Mouse (Mus musculus) ES-Bruce4 (cell line): Measurements from ENCODE around the gene Ttpal.

ENCODE experiments used
- CTCF ChIP-seq: IDR thresholded peaks from one replicate; pipeline ENCODE4 v1.8.1; 2011; ENCODE audit warnings: low read depth, low read length
- EP300 ChIP-seq: IDR thresholded peaks from 2 replicates; pipeline ENCODE4 v1.6.1; 2011; ENCODE audit warnings: low read depth, low read length; ENCODE audit not compliant: insufficient read depth
- POLR2A ChIP-seq: IDR thresholded peaks from one replicate; pipeline ENCODE4 v1.8.1; 2011; ENCODE audit warnings: low read length; ENCODE audit not compliant: insufficient read depth

GRCm38 (mm10) chr2:163608008-163608407 lies 5.9 kb downstream of the Ttpal start:
- TF ChIP-seq CTCF (no peak), POLR2A (no peak), EP300 (no peak)
